Mouse (Mus musculus) midbrain, embryonic 10.5 days (tissue): Measurements from ENCODE around the gene Ssb. TPM values are rescaled to one million over a fixed set of nuclear protein-coding genes. Genes with fewer than 3 reads are reported as not detected.

Experiments
- DNase-seq: peaks from one replicate; pipeline ENCODE4 v3.0.0-alpha.2; 2017; ENCODE audit warnings: low spot score
- H3K27ac ChIP-seq: fragments of 300-500 bp; sonication (generic); replicated peaks from 2 replicates; pipeline ENCODE4 v1.5.1; 2016; ENCODE audit warnings: mild to moderate bottlenecking
- H3K27me3 ChIP-seq: fragments of 300-500 bp; sonication (generic); 2 replicates; pipeline ENCODE4 v1.6.1; 2016; ENCODE audit warnings: low read depth, mild to moderate bottlenecking; ENCODE audit not compliant: poor library complexity, severe bottlenecking
- H3K36me3 ChIP-seq: fragments of 300-500 bp; sonication (generic); 2 replicates; pipeline ENCODE4 v1.6.1; 2016; ENCODE audit warnings: mild to moderate bottlenecking, moderate library complexity
- H3K4me1 ChIP-seq: fragments of 300-500 bp; sonication (generic); 2 replicates; pipeline ENCODE4 v1.6.1; 2016
- H3K4me3 ChIP-seq: fragments of 300-500 bp; sonication (generic); 2 replicates; pipeline ENCODE4 v1.5.1; 2016; ENCODE audit warnings: mild to moderate bottlenecking, moderate library complexity
- H3K9me3 ChIP-seq: fragments of 300-500 bp; sonication (generic); replicated peaks from 2 replicates; pipeline ENCODE4 v1.6.1; 2016; ENCODE audit warnings: mild to moderate bottlenecking
- WGBS: fragments of 180-500 bp; shearing (Covaris S2); methylation state at CpG from one replicate; pipeline ENCODE4 v1.1.7; 2016; 5-methylcytosine and 5-hydroxymethylcytosine counted together
- polyA plus RNA-seq: library from polyadenylated mRNA; unstranded; fragments of >200 nt; fragmentation: Nextera tagmentation; extraction: Ambion mirVana; gene quantifications from 2 replicates; pipeline ENCODE4 v1.2.1, GENCODE M21; 2016

The Ssb gene
- polyA plus RNA-seq, 1 experiment from 2014 or later = 383 TPM

GRCm38 (mm10) chr2:69837244-69837967 is 24.0 kb upstream of the Ssb start:
- no peak for DNase-seq
- 75% methylated on average over 7 of the region's 7 CpGs for WGBS
- Histone ChIP-seq H3K4me3 (no peak overlapping the region), H3K36me3 (peaks cover 43% of the 10 kb centered on the region), H3K27ac (no peak overlapping the region), H3K4me1 (peaks cover 6% of the 10 kb centered on the region), H3K27me3 (no peaks in the 10 kb centered on the region), H3K9me3 (no peaks in the 10 kb centered on the region)

DNA sequence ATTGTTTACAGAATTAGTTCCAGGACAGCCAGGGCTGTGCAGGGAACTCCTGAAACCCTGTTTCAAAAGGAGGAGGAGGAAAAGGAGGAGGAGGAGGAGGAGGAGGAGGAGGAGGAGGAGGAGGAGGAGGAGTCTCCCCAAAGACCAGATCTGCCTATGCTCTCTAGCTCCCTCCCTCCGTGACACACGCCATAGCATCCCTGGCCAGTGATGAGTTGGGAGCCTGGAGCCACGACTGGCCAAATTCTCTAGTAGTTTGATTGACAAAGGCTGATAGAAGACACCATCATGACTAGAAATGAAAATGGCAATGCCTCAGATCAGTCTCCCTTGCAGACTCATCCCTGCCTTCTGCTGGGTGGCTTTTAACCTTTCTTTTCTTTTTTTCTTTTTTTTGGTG is 23.4 kb upstream of the Ssb start:
- H3K36me3 ChIP-seq = peaks cover 37% of the 10 kb centered on the region
- peaks cover 6% of the 10 kb centered on the region for H3K4me1 ChIP-seq
- H3K27ac ChIP-seq = no peak overlapping the region
- H3K27me3 ChIP-seq = no peaks in the 10 kb centered on the region
- no peak overlapping the region for H3K4me3 ChIP-seq
- no peak for DNase-seq
- WGBS = 38% methylated on average over 3 of the region's 3 CpGs
- no peaks in the 10 kb centered on the region for H3K9me3 ChIP-seq

DNA sequence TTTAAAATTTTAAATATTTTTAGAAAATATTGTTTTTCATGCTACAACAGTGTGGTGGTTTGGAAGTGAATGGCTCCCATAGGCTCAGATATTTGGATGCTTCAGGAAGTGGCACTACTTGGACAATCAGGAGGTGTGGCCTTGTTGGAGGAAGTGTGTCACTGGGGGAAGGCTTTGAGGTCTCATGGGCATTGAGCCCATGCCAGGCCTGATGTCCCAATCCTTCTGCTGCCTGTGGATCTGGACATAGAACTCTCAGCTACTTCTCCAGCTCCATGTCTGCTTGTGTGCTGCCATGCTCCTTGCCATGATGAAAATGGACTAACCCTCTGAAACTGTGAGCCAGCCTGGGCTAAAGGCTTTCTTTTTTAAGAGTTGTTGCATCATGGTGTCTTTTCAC is 22.7 kb upstream of the Ssb start:
- Histone ChIP-seq H3K9me3 (no peaks in the 10 kb centered on the region), H3K27me3 (no peaks in the 10 kb centered on the region), H3K4me1 (peaks cover 6% of the 10 kb centered on the region), H3K36me3 (peaks cover 30% of the 10 kb centered on the region), H3K4me3 (no peak overlapping the region), H3K27ac (no peak overlapping the region)
- no peak for DNase-seq

- 50% methylated on average over 6 of the region's 6 CpGs for WGBS
- Histone ChIP-seq H3K36me3 (peaks cover 14% of the 10 kb centered on the region), H3K27ac (no peak overlapping the region), H3K9me3 (no peaks in the 10 kb centered on the region), H3K4me1 (peaks cover 6% of the 10 kb centered on the region), H3K4me3 (no peak overlapping the region), H3K27me3 (no peaks in the 10 kb centered on the region)
- no peak for DNase-seq
Observed at GRCm38 (mm10) chr2:69840261-69840660, 21.1 kb upstream of the Ssb start.

DNA sequence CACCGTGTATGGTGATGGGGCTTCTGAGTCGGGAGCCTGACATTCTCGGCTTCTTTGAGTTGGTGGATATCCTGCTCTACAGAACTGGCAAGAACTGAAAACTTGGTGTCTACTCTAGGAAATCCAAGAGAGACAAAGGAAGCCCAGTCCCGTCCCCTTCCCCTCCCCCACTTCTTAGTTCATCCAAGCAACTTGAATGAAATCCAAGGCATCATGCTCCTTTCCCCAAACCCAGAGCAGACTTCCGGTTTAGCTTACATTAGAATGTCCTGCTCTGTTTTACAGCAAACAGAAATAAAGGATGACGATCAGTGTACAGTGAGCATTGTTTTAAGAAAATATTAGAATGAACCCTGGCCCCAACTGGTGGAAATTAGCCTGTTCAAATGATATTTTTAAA is 12.1 kb upstream of the Ssb start:
- Histone ChIP-seq H3K36me3 (no peaks in the 10 kb centered on the region), H3K4me3 (no peak overlapping the region), H3K27me3 (no peaks in the 10 kb centered on the region), H3K9me3 (no peaks in the 10 kb centered on the region), H3K27ac (0 out of 2 replicates have a peak overlapping the region, but pooled peaks have one; percentile 17), H3K4me1 (peaks cover 5% of the 10 kb centered on the region)
- WGBS = 73% methylated on average over 6 of the region's 6 CpGs
- no peak for DNase-seq

DNA sequence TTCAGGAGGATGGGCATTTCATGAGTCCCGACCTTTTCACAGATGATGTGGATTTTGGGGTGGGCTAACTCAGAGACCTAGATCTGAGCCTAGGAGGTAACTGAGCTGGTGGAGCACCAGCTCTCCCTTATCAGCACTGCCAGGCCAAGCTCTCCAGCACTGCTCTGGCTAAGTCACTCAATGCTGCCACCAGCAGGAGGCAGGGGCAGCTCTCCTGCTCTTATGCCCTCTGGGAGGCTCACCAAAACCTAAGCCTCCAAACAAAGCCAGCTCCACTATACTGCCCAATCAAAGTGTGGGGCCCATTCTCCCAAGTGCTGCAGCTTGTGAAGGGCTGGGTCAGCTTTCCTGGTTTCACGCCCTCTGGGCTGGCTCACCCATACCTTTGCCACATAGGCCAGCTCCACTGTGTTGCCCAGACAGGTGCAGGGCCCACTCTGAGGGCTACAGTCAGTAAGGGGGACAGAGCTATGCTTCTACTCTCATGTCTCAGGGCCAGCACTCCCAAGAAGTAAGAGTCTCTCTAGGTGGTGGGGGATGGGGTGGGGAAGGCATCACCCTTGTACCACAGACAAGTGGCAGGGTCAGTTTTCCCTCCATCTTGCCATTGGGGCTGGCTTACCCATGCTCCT is 9.8 kb upstream of the Ssb start:
- DNase-seq = no peak
- Histone ChIP-seq H3K9me3 (no peaks in the 10 kb centered on the region), H3K36me3 (no peaks in the 10 kb centered on the region), H3K4me3 (no peak overlapping the region), H3K4me1 (peaks cover 5% of the 10 kb centered on the region), H3K27me3 (no peaks in the 10 kb centered on the region), H3K27ac (no peak overlapping the region)
- WGBS = 68% methylated on average over 2 of the region's 2 CpGs

DNA sequence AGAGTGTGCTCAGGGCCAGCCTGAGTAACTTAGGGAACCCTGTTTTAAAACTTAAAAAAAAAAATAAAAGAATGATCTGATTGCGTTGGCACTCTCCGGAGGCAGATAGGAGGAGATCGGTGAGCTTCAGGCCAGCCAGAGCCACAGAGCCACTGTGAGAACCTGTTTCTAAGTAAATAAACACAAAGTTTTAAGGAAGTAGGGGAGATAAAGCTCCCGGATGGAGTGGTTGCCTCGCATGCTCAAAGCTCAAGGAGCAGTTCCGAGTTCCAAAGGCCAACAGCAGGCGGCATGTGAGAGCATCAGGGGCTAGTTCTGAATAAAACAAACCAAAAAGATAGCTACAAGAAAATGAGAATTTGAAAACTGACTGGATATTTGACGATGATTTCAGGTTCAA is 5.0 kb upstream of the Ssb start:
- Histone ChIP-seq H3K9me3 (no peaks in the 10 kb centered on the region), H3K4me1 (peaks cover 7% of the 10 kb centered on the region; the same call in 1 of the 2 replicates), H3K27me3 (no peaks in the 10 kb centered on the region), H3K27ac (no peak overlapping the region), H3K4me3 (no peak overlapping the region), H3K36me3 (no peaks in the 10 kb centered on the region)
- 66% methylated on average over 8 of the region's 8 CpGs for WGBS
- no peak for DNase-seq

GRCm38 (mm10) chr2:69857882-69858281 is 3.5 kb upstream of the Ssb start:
- DNase-seq = no peak
- Histone ChIP-seq H3K9me3 (no peaks in the 10 kb centered on the region), H3K4me1 (peaks cover 10% of the 10 kb centered on the region), H3K36me3 (no peaks in the 10 kb centered on the region), H3K4me3 (no peak overlapping the region), H3K27me3 (no peaks in the 10 kb centered on the region), H3K27ac (no peak overlapping the region)
- WGBS = 84% methylated on average over 1 of the region's 1 CpGs

- DNase-seq = no peak
- H3K27ac ChIP-seq = peak overlapping the region; percentile 96
- WGBS = 12% methylated on average over 13 of the region's 13 CpGs
- peaks cover 26% of the 10 kb centered on the region for H3K36me3 ChIP-seq
- peaks cover 22% of the 10 kb centered on the region for H3K4me1 ChIP-seq
- H3K4me3 ChIP-seq = peak overlapping the region; percentile 90
- no peaks in the 10 kb centered on the region for H3K9me3 ChIP-seq
- H3K27me3 ChIP-seq = no peaks in the 10 kb centered on the region
Observed at GRCm38 (mm10) chr2:69860972-69861452, 350 bp upstream of the Ssb start.

- no peaks in the 10 kb centered on the region for H3K27me3 ChIP-seq
- WGBS = 8% methylated on average over 13 of the region's 13 CpGs
- H3K9me3 ChIP-seq = no peaks in the 10 kb centered on the region
- peak overlapping the region; percentile 90 for H3K4me3 ChIP-seq
- peaks cover 38% of the 10 kb centered on the region for H3K36me3 ChIP-seq
- H3K4me1 ChIP-seq = peaks cover 22% of the 10 kb centered on the region
- peak overlapping the region; percentile 96 for H3K27ac ChIP-seq
- no peak for DNase-seq
Observed at GRCm38 (mm10) chr2:69862117-69862657, 825 bp downstream of the Ssb start.

GRCm38 (mm10) chr2:69883990-69884391 is 22.6 kb downstream of the Ssb start:
- Histone ChIP-seq H3K4me3 (peak overlapping the region; percentile 78; the same call in 1 of the 2 replicates), H3K27me3 (no peaks in the 10 kb centered on the region), H3K4me1 (peaks cover 18% of the 10 kb centered on the region)

DNA sequence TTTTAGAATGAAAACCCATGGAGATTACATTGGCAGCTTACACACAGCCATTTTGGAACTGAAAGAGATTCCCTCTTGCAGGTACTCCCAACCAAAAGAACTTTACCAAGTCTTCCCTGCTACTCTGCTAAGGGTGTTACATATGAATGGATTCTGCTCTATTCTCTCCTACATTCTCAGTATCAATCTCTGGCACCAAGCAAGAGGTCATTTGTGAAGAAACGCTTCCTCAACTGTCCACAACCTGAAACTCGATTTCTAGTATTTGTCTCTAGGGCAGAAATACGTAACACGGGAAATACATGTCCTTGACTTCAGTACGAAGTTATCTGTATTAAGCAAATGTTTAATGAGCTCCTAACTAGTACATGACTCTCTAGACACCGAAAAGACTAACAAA is 23.2 kb downstream of the Ssb start:
- WGBS = 65% methylated on average over 6 of the region's 6 CpGs
- Histone ChIP-seq H3K27ac (no peak overlapping the region), H3K27me3 (no peaks in the 10 kb centered on the region)

More at GRCm38 (mm10) chr2:69883990-69884391, 22.6 kb downstream of the Ssb start:
- no peak for DNase-seq
- Histone ChIP-seq H3K9me3 (no peaks in the 10 kb centered on the region), H3K27ac (no peak overlapping the region), H3K36me3 (peaks cover 11% of the 10 kb centered on the region; the same call in 1 of the 2 replicates)
- 75% methylated on average over 2 of the region's 2 CpGs for WGBS

DNA sequence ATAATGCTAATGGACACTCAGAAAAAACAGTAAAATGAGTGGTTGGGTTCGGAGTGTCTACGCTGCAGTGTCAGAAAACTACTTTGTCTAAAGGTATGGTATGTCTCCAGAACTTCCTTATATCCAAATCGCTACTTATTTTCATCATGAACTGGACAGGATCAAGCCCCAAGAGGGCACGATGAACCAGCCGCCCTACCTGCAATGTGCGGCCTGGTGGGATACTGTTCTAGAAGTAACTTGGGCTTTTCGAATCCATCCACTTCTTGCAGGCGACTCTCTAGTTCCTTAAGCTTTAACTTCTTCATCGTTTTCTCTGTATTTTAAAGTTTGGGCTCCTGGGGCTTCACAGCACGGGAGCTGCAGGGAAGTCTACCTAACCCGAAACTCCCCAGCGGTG is 23.7 kb downstream of the Ssb start:
- Histone ChIP-seq H3K4me1 (peaks cover 18% of the 10 kb centered on the region), H3K27ac (peak overlapping the region; percentile 90), H3K36me3 (peaks cover 3% of the 10 kb centered on the region; the same call in 1 of the 2 replicates), H3K27me3 (no peaks in the 10 kb centered on the region), H3K9me3 (no peaks in the 10 kb centered on the region), H3K4me3 (peak overlapping the region; percentile 78)
- 6% methylated on average over 12 of the region's 12 CpGs for WGBS
- no peak for DNase-seq

More for the DNA sequence above, 23.2 kb downstream of the Ssb start:
- Histone ChIP-seq H3K4me1 (peaks cover 18% of the 10 kb centered on the region), H3K9me3 (no peaks in the 10 kb centered on the region), H3K4me3 (peak overlapping the region; percentile 78), H3K36me3 (peaks cover 6% of the 10 kb centered on the region; the same call in 1 of the 2 replicates)
- no peak for DNase-seq
